In the genomic region with DNA sequence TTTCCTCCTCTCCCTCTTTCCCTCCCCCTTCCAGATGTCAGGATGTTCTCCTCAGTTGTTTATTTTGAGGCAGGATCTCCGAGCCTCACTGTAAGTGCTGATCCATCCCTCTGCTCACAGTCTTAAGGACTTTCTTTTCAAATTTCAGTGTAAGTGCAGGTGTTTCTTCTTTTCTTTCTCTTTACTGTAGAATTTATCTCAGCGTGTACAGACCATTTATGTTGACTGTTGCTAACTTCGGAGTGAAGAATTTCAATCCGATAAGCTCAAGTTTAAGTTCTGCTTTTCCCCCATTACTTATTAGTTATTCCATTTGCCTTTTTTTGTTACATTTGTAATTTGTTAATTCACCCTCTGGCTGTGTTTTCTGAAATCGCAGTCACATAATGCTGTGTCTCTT, we compare ENCODE assay signal across 23 mouse cellular contexts. TPM values are rescaled to one million over a fixed set of nuclear protein-coding genes. Genes with fewer than 3 reads are reported as not detected.
A peak's percentile ranks its signal among the peaks of the same experiment; 100 is the strongest.
DNase-seq lines count a peak whose midpoint lies in the region; ATAC-seq and TF ChIP-seq lines count a peak whose summit lies in the region.
"Had no signal": no experiment of that assay in that cellular context is flagged by ENCODE, and none has a peak within 500 bp of the region (broad histone marks: within the 10 kb centered on the region; RNA-seq: fewer than 3 reads in every experiment).

No protein-coding gene starts in this region.

- peaks cover 0 to 56% of the 10 kb centered on the region in 2 experiments; a peak in 2 of 4 replicates for H3K36me3 ChIP-seq in MEL (ENCODE audit: control insufficient read depth in 1 of 2, insufficient read depth in 2 of 2, low read length in 2 of 2)
- H3K36me3 ChIP-seq in hindbrain, embryonic 12.5 days: peaks cover 4% of the 10 kb centered on the region; the same call in 1 of the 2 replicates
- H3K36me3 ChIP-seq: heart, embryonic 15.5 days had no signal

- no peak overlapping the region for H3K4me2 ChIP-seq in hindbrain, embryonic 12.5 days (replicated peaks)
- H3K4me2 ChIP-seq: forebrain, embryonic 13.5 days; heart, embryonic 12.5 days; heart, embryonic 15.5 days; hindbrain, embryonic 15.5 days had no signal

- peak overlapping the region; percentile 22 for H3K9ac ChIP-seq in MEL (ENCODE audit: control insufficient read depth, low read depth, low read length, poor library complexity, severe bottlenecking)
- no peak overlapping the region for H3K9ac ChIP-seq in hindbrain, embryonic 12.5 days
- H3K9ac ChIP-seq: forebrain, embryonic 13.5 days; heart, embryonic 12.5 days; heart, embryonic 15.5 days; hindbrain, embryonic 15.5 days had no signal

- no peak for DNase-seq in gastrocnemius, adult 2 months
- DNase-seq in gastrocnemius, postnatal 14 days: no peak
- no peak for DNase-seq in layer of hippocampus, adult 2 months (ENCODE audit: low spot score in 2 of 2)
- no peak for DNase-seq in layer of hippocampus, adult 18-20 months (ENCODE audit: low spot score in 2 of 2)
- peak; percentile 78 for DNase-seq in MEL (ENCODE audit: low read depth, low spot score)
- DNase-seq: adrenal gland, postnatal 10 days; adrenal gland, postnatal 36 days; cerebellum, adult 11-12 months; cerebellum, adult 8-10 months; cerebellum, postnatal 10 days; cerebellum, postnatal 36 days; gastrocnemius, postnatal 25 days; heart, postnatal 14 days; heart, postnatal 4 days had no signal

- 80% methylated on average over 5 of the region's 5 CpGs for WGBS in hindbrain, embryonic 12.5 days

- H3K9me3 ChIP-seq in MEL (replicated peaks; ENCODE audit: insufficient read depth, low read length): no peaks in the 10 kb centered on the region
- no peaks in the 10 kb centered on the region for H3K9me3 ChIP-seq in hindbrain, embryonic 12.5 days (replicated peaks)
- H3K9me3 ChIP-seq: heart, embryonic 15.5 days; hindbrain, embryonic 15.5 days had no signal

- peaks cover 29 to 32% of the 10 kb centered on the region in 2 experiments for H3K4me1 ChIP-seq in MEL (ENCODE audit: control insufficient read depth in 1 of 2, insufficient read depth in 2 of 2, low read length in 2 of 2)
- peaks cover 15% of the 10 kb centered on the region for H3K4me1 ChIP-seq in hindbrain, embryonic 12.5 days

- TF ChIP-seq EP300 in MEL (IDR thresholded peaks at IDR 0.05; ENCODE audit: low read depth in 1 of 2, low read length in 2 of 2): peak; percentile 85 to 88

- no peaks in the 10 kb centered on the region for H3K27me3 ChIP-seq in MEL (ENCODE audit: control insufficient read depth in 1 of 2, insufficient read depth in 2 of 2, low read length in 2 of 2)
- H3K27me3 ChIP-seq in hindbrain, embryonic 12.5 days: no peaks in the 10 kb centered on the region
- H3K27me3 ChIP-seq: forebrain, embryonic 13.5 days; heart, embryonic 12.5 days; heart, embryonic 15.5 days; hindbrain, embryonic 15.5 days; Patski had no signal

- TF ChIP-seq POLR2A in MEL (IDR thresholded peaks at IDR 0.05; ENCODE audit: control insufficient read depth in 1 of 2, insufficient read depth in 1 of 2, low read depth in 1 of 2, low read length in 2 of 2, poor library complexity in 1 of 2): no peak

- ATAC-seq in hindbrain, embryonic 12.5 days (ENCODE audit: low FRiP score): no peak
- ATAC-seq: forebrain, embryonic 13.5 days; forebrain, embryonic 16.5 days; intestine, postnatal 0 days; Patski had no signal

- TF ChIP-seq RAD21 in MEL (IDR thresholded peaks at IDR 0.05; ENCODE audit: low read depth, low read length): no peak

- no peaks in the 10 kb centered on the region for H3K79me2 ChIP-seq in MEL (ENCODE audit: control insufficient read depth, insufficient read depth, low read length, poor library complexity)

- H3K4me3 ChIP-seq in gastrocnemius, adult 2 months: no peak overlapping the region
- no peak overlapping the region for H3K4me3 ChIP-seq in layer of hippocampus, adult 2 months
- peak overlapping the region; percentile 26 to 31; a peak in 2 of 4 replicates for H3K4me3 ChIP-seq in MEL (ENCODE audit: control insufficient read depth in 1 of 2, insufficient read depth in 1 of 2, low read depth in 2 of 2, low read length in 2 of 2)
- H3K4me3 ChIP-seq in hindbrain, embryonic 12.5 days: no peak overlapping the region
- H3K4me3 ChIP-seq: forebrain, embryonic 10.5 days; forebrain, embryonic 13.5 days; heart, embryonic 12.5 days; heart, embryonic 15.5 days; hindbrain, embryonic 15.5 days had no signal

- no peak for TF ChIP-seq CTCF in gastrocnemius, adult 2 months (IDR thresholded peaks at IDR 0.05)
- TF ChIP-seq CTCF in layer of hippocampus, adult 2 months (conservative IDR thresholded peaks at IDR 0.05): no peak
- no peak for TF ChIP-seq CTCF in MEL (IDR thresholded peaks at IDR 0.05 in 2 of 3, conservative IDR thresholded peaks at IDR 0.05 in 1 of 3; ENCODE audit: control insufficient read depth in 1 of 3, insufficient read depth in 1 of 3, low read depth in 2 of 3, low read length in 3 of 3, poor library complexity in 1 of 3, severe bottlenecking in 1 of 3)

- H3K27ac ChIP-seq in gastrocnemius, adult 2 months: peak overlapping the region; percentile 63; the same call in 1 of the 2 replicates
- H3K27ac ChIP-seq in layer of hippocampus, adult 2 months: peak overlapping the region; percentile 64
- peak overlapping the region; percentile 64 for H3K27ac ChIP-seq in MEL (ENCODE audit: control insufficient read depth, low read depth, low read length)
- H3K27ac ChIP-seq in hindbrain, embryonic 12.5 days: no peak overlapping the region
- H3K27ac ChIP-seq: forebrain, embryonic 13.5 days; heart, embryonic 15.5 days; hindbrain, embryonic 15.5 days had no signal

- intact Hi-C loops in gastrocnemius, adult 2 months (cut with DNase I): no loop called here
- intact Hi-C loops in gastrocnemius, postnatal 14 days (cut with DNase I; ENCODE audit: low total_unique reads): no loop called here

TF ChIP-seq in MEL, 35 proteins besides CTCF, POLR2A, EP300 and RAD21:
- TF ChIP-seq MXI1 (IDR thresholded peaks at IDR 0.05; ENCODE audit: low read depth, low read length) (peak; percentile 31; the same call in 1 of the 2 replicates), MYC (IDR thresholded peaks at IDR 0.05; ENCODE audit: low read depth, low read length) (0 out of 2 replicates have a peak, but pooled peaks have one; percentile 37), SIN3A (IDR thresholded peaks at IDR 0.05; ENCODE audit: low read length) (peak; percentile 61; the same call in 1 of the 2 replicates), TBP (IDR thresholded peaks at IDR 0.05; ENCODE audit: low read depth, low read length) (no peak), UBTF (IDR thresholded peaks at IDR 0.05; ENCODE audit: borderline replicate concordance, insufficient read depth, low read depth, low read length) (no peak), TCF12 (IDR thresholded peaks at IDR 0.05; ENCODE audit: low read depth, low read length) (peak; percentile 84), TAL1 (IDR thresholded peaks at IDR 0.05; ENCODE audit: low read length) (peak; percentile 52), ETS1 (IDR thresholded peaks at IDR 0.05; ENCODE audit: low read depth, low read length) (peak; percentile 65; the same call in 1 of the 2 replicates), SMC3 (IDR thresholded peaks at IDR 0.05; ENCODE audit: low read depth, low read length) (no peak), GATA1 (IDR thresholded peaks at IDR 0.05; ENCODE audit: low read depth, low read length) (peak; percentile 86), CHD1 (IDR thresholded peaks at IDR 0.05; ENCODE audit: low read depth, low read length) (0 out of 2 replicates have a peak, but pooled peaks have one; percentile 62), ELF1 (IDR thresholded peaks at IDR 0.05; ENCODE audit: low read depth, low read length) (no peak), ZNF384 (IDR thresholded peaks at IDR 0.05; ENCODE audit: low read depth, low read length) (peak; percentile 70), RCOR1 (IDR thresholded peaks at IDR 0.05; ENCODE audit: low read depth, low read length) (peak; percentile 70)

RNA-seq across cellular contexts. Expression of gene Wdfy2, which starts 29.6 kb away (rescaled TPM):
- total RNA-seq in gastrocnemius, adult 2 months (2021): 1 to 10 TPM; 8.0 TPM
- total RNA-seq in gastrocnemius, postnatal 14 days (2021): 1 to 10 TPM; 7.4 to 7.8 TPM
- total RNA-seq in layer of hippocampus, adult 2 months (2021): 10 to 100 TPM; 15.2 to 16.5 TPM
- 10 to 100 TPM; 16.2 to 17.6 TPM for total RNA-seq in layer of hippocampus, adult 18-20 months (2021)
- total RNA-seq in MEL (2012; rRNA removed): 2.7 and 3.3 TPM in 2 replicates
- 1 to 10 TPM in 1 of 2 experiments, not detected in 1; 4.1 TPM for polyA plus RNA-seq in MEL (2012; ENCODE audit: insufficient read depth in 1 of 2, insufficient read length in 2 of 2, low read depth in 1 of 2, low replicate concordance in 2 of 2, missing spikeins in 1 of 2)
- 14.2 and 15.0 TPM in 2 replicates for polyA plus RNA-seq in hindbrain, embryonic 12.5 days (2016; fragmentation: Nextera tagmentation; extraction: Ambion mirVana)

Comparison
In these comparisons a context has a peak if more than half of its experiments do, and no peak if none do; other contexts are left out.
1. H3K4me3 ChIP-seq: peak in MEL (2 of 2); none in gastrocnemius, adult 2 months (single experiment), layer of hippocampus, adult 2 months (single experiment) and hindbrain, embryonic 12.5 days (single experiment).